Mouse (Mus musculus) lung, postnatal 0 days (tissue): ENCODE data around the gene Gmpr2. TPM values are rescaled to one million over a fixed set of nuclear protein-coding genes. Genes with fewer than 3 reads are reported as not detected.

ENCODE experiments used
- ATAC-seq: fragments of 200-750 bp; cut with Nextera tagmentation; 2 replicates; pipeline ENCODE4 v1.8.0; 2017; ENCODE audit warnings: moderate library complexity
- DNase-seq: peaks from one replicate; pipeline ENCODE4 v3.0.0-alpha.2; 2016; ENCODE audit warnings: low spot score
- H3K27ac ChIP-seq: fragments of 300-500 bp; sonication (generic); 2 replicates; pipeline ENCODE4 v1.5.1; 2014; ENCODE audit warnings: antibody characterized with exemption, mild to moderate bottlenecking, low read length, mixed read lengths
- H3K27me3 ChIP-seq: fragments of 300-500 bp; sonication (generic); replicated peaks from 2 replicates; pipeline ENCODE4 v1.6.1; 2014; ENCODE audit warnings: low read length, mixed read lengths; ENCODE audit not compliant: insufficient read depth
- H3K36me3 ChIP-seq: fragments of 300-500 bp; sonication (generic); 2 replicates; pipeline ENCODE4 v1.6.1; 2014; ENCODE audit warnings: low read length, mixed read lengths; ENCODE audit not compliant: insufficient read depth
- H3K4me1 ChIP-seq: fragments of 300-500 bp; sonication (generic); 2 replicates; pipeline ENCODE4 v1.6.1; 2014; ENCODE audit warnings: antibody characterized with exemption, low read depth, low read length, mixed read lengths; ENCODE audit not compliant: insufficient read depth
- H3K4me2 ChIP-seq: fragments of 300-500 bp; sonication (generic); replicated peaks from 2 replicates; pipeline ENCODE4 v1.6.1; 2014; ENCODE audit warnings: low read depth, mild to moderate bottlenecking, low read length, moderate library complexity, mixed read lengths
- H3K4me3 ChIP-seq: fragments of 300-500 bp; sonication (generic); 2 replicates; pipeline ENCODE4 v1.5.1; 2014; ENCODE audit warnings: low read depth, low read length
- H3K9ac ChIP-seq: fragments of 300-500 bp; sonication (generic); replicated peaks from 2 replicates; pipeline ENCODE4 v1.6.1; 2014; ENCODE audit warnings: low read depth, mild to moderate bottlenecking
- H3K9me3 ChIP-seq: fragments of 300-500 bp; sonication (generic); 2 replicates; pipeline ENCODE4 v1.6.1; 2016; ENCODE audit warnings: low read length, mixed read lengths
- CTCF ChIP-seq: IDR thresholded peaks from 2 replicates; pipeline ENCODE4 v1.5.1; 2016; ENCODE audit warnings: antibody characterized with exemption, mild to moderate bottlenecking
- EP300 ChIP-seq: IDR thresholded peaks from 2 replicates; pipeline ENCODE4 v1.6.1; 2016; ENCODE audit warnings: antibody characterized with exemption, mild to moderate bottlenecking, control low read depth
- WGBS: fragments of 180-500 bp; shearing (Covaris S2); extraction: QIAGEN DNeasy Blood & Tissue Kit; methylation state at CpG from one replicate; pipeline ENCODE4 v1.1.7; 2014; 5-methylcytosine and 5-hydroxymethylcytosine counted together
- polyA plus RNA-seq: library from polyadenylated mRNA; unstranded; fragments of >200 nt; fragmentation: Nextera tagmentation; extraction: Ambion mirVana; gene quantifications from 2 replicates; pipeline ENCODE4 v1.2.1, GENCODE M21; 2015

The Gmpr2 gene
- polyA plus RNA-seq, 1 experiment from 2014 or later = 34.0 TPM

DNA sequence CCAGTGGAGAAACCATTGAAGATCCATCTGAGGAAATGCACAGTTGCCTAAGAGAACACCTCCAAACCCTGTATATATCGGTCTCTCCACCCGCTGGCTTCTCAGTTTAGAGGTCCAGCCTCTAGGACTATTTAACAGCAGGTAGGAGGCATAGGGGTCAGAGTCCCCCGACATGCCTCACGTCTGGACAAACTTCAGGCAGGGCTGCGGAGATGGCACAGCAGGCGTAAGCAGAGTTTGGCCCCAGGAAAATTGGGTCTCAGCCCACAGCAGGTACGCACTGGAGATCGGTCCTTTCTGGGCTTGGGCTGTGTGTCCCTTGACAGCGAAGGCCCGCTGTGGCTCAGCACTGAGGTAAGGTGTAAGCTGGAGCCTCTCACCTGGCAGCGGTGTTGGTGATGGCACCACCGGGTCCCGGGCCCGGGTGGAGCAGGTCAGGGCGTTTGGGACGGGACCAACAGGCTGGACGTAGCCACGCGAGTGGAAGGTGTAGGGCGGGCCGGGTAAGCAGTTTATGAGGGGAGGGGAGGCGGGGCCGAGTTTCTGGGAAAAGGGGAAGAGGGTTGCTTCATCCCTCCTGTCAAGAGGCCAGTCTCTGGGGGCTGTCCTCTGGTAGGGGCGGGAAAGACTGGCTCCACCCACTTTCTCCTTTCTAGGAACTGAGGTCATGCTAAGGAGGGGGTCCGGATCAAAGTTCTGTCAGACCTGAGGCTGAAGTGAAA is 41.4 kb downstream of the Gmpr2 start:
- Histone ChIP-seq H3K27ac (peak overlapping the region; percentile 66), H3K4me1 (peaks cover 16% of the 10 kb centered on the region; the same call in 1 of the 2 replicates), H3K27me3 (no peaks in the 10 kb centered on the region), H3K9me3 (no peaks in the 10 kb centered on the region), H3K36me3 (0 out of 2 replicates have a peak, but pooled peaks cover 6% of the 10 kb centered on the region), H3K4me2 (peak overlapping the region; percentile 60), H3K4me3 (peak overlapping the region; percentile 38), H3K9ac (peak overlapping the region; percentile 39)
- TF ChIP-seq CTCF (no peak), EP300 (peak; percentile 28)
- WGBS = 12% methylated on average over 24 of the region's 25 CpGs
- ATAC-seq (peak; percentile 79), DNase-seq (peak; percentile 86)

DNA sequence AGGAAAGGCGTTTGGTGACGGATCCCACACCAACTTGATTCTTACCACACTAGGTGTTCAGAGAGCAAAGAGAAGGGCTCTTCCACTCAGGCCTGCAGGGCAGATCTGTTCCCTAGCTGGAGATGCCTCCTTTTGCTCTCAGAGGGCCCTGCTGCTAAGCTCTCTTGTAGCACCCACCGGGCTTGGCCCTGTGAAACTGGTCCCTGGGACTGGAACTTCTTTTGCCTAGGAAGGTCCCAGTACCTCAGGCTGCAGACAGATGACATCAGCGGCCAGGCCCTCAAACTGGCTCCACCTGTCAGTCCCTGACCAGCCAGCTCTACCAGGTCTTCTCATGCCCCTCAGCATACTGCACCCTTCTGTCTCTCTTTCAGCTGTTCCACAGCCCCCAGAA is 42.0 kb downstream of the Gmpr2 start, which contains the start of gene Tgm1:
TSS of gene Tgm1 (minus strand) at position 198 of the 394 bp plus-strand sequence.
- Histone ChIP-seq H3K9me3 (no peaks in the 10 kb centered on the region), H3K36me3 (0 out of 2 replicates have a peak, but pooled peaks cover 12% of the 10 kb centered on the region), H3K4me3 (peak within 1 kb of the TSS; percentile 38), H3K9ac (peak within 1 kb of the TSS; percentile 39), H3K27me3 (no peaks in the 10 kb centered on the region), H3K4me2 (peak within 1 kb of the TSS; percentile 60), H3K4me1 (peaks cover 16% of the 10 kb centered on the region; the same call in 1 of the 2 replicates), H3K27ac (peak within 1 kb of the TSS; percentile 66)
- no peak for TF ChIP-seq EP300
- ATAC-seq (peak; percentile 36), DNase-seq (no peak)
- 9% methylated on average over 4 of the region's 4 CpGs for WGBS

GRCm38 (mm10) chr14:55714893-55715292 is 43.2 kb downstream of the Gmpr2 start:
- WGBS = 27% methylated on average over 6 of the region's 6 CpGs
- Histone ChIP-seq H3K9ac (no peak overlapping the region), H3K4me3 (no peak overlapping the region), H3K9me3 (no peaks in the 10 kb centered on the region), H3K4me2 (no peak overlapping the region), H3K4me1 (peaks cover 16% of the 10 kb centered on the region; the same call in 1 of the 2 replicates), H3K27ac (peak overlapping the region; percentile 59), H3K27me3 (no peaks in the 10 kb centered on the region), H3K36me3 (0 out of 2 replicates have a peak, but pooled peaks cover 17% of the 10 kb centered on the region)
- DNase-seq = peak; percentile 91
- peak; percentile 70 for ATAC-seq
- TF ChIP-seq CTCF (no peak), EP300 (peak; percentile 24; the same call in 1 of the 2 replicates)

DNA sequence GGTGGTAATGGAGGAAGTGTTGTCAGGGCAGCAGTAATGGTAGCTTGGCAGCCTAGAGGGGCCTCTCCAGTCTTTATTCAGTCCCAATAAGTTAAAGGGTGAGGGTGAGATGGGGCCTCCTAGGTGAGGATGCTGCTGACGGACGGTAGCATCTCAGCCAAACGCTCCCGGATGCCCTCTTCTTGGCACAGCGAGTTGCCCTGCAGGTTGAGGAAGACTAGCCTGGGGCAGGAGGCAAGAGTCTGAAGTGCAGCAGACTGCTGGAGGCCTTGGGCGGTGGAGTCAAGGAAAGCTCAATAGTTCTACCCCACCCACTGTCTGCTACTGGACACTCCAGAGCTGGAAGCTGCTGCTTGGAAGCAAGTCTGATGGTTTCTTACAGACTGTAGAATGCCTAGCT is 44.5 kb downstream of the Gmpr2 start:
- H3K27me3 ChIP-seq = no peaks in the 10 kb centered on the region
- no peaks in the 10 kb centered on the region for H3K9me3 ChIP-seq
- H3K4me1 ChIP-seq = peaks cover 16% of the 10 kb centered on the region; the same call in 1 of the 2 replicates
- H3K36me3 ChIP-seq = 0 out of 2 replicates have a peak, but pooled peaks cover 18% of the 10 kb centered on the region
- no peak for TF ChIP-seq CTCF
- TF ChIP-seq EP300 = no peak
- DNase-seq (no peak), ATAC-seq (no peak)
- H3K4me3 ChIP-seq = no peak overlapping the region
- H3K9ac ChIP-seq = no peak overlapping the region
- WGBS = 88% methylated on average over 6 of the region's 6 CpGs
- no peak overlapping the region for H3K4me2 ChIP-seq
- no peak overlapping the region for H3K27ac ChIP-seq

- no peak for TF ChIP-seq EP300
- no peak for TF ChIP-seq CTCF
- Histone ChIP-seq H3K4me1 (peaks cover 16% of the 10 kb centered on the region; the same call in 1 of the 2 replicates), H3K27ac (0 out of 2 replicates have a peak overlapping the region, but pooled peaks have one; percentile 5), H3K27me3 (no peaks in the 10 kb centered on the region), H3K4me3 (no peak overlapping the region), H3K9me3 (no peaks in the 10 kb centered on the region), H3K9ac (no peak overlapping the region), H3K4me2 (no peak overlapping the region), H3K36me3 (0 out of 2 replicates have a peak, but pooled peaks cover 18% of the 10 kb centered on the region)
- ATAC-seq = no peak
- 77% methylated on average over 8 of the region's 8 CpGs for whole genome bisulfite sequencing
- no peak for DNase-seq
Observed at GRCm38 (mm10) chr14:55716884-55717283, 45.1 kb downstream of the Gmpr2 start.

DNA sequence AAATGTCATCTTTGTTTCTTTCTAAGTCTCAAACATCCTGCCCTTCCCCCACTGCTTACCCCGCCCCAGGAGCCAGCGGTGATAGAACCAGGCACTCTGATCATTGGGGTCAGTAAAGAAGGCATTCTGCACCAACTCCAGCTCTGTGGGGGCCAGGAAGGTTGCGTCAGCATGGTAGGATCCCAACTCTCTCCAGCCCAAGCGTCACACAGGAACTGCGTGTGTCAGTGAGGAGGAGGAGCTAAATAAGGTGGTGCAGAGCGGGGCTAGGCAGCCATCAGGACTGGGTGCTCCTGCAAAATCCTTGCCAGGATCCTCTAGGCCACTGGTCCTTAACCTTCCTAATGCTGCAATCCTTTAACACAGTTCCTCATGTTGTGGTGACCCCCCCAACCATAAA is 48.0 kb downstream of the Gmpr2 start:
- DNase-seq (no peak), ATAC-seq (no peak)
- Histone ChIP-seq H3K9ac (no peak overlapping the region), H3K27me3 (no peaks in the 10 kb centered on the region), H3K4me3 (no peak overlapping the region), H3K4me1 (peaks cover 10% of the 10 kb centered on the region), H3K36me3 (0 out of 2 replicates have a peak, but pooled peaks cover 18% of the 10 kb centered on the region), H3K9me3 (no peaks in the 10 kb centered on the region), H3K27ac (no peak overlapping the region), H3K4me2 (no peak overlapping the region)
- TF ChIP-seq CTCF (no peak), EP300 (no peak)
- 82% methylated on average over 6 of the region's 6 CpGs for WGBS
